Mouse (Mus musculus) left cerebral cortex, adult 2 months (tissue): ENCODE measurements around the gene Slc25a39. TPM values are rescaled to one million over a fixed set of nuclear protein-coding genes. Genes with fewer than 3 reads are reported as not detected.
A peak's percentile ranks its signal among the peaks of the same experiment; 100 is the strongest.
"Not testable (repeated sequence)": the region's sequence is repeated elsewhere in the genome, so short reads cannot be mapped to it uniquely, and the experiment has no call there.

Experiments used
- DNase-seq, 2 experiments: peaks; one replicate each; pipeline ENCODE4 v3.0.0; 2021 to 2022; ENCODE audit warnings: low spot score in 2 of 2, mixed read lengths in 1 of 2; ENCODE audit errors: extremely low spot score in 1 of 2
- H3K27ac ChIP-seq: fragments of 200-600 bp; 2 replicates; pipeline ENCODE4 v1.8.1; 2022
- H3K4me3 ChIP-seq: fragments of 200-600 bp; 2 replicates; pipeline ENCODE4 v1.8.1; 2022
- CTCF ChIP-seq: fragments of 200-600 bp; IDR thresholded peaks from 2 replicates; pipeline ENCODE4 v1.8.1; 2022; ENCODE audit warnings: antibody characterized with exemption, mild to moderate bottlenecking, moderate library complexity
- intact Hi-C: fragments of 180-260 bp; cut with DNase I; formaldehyde crosslinking; loops from one replicate; pipeline ENCODE4 v1.15.1; 2025
- total RNA-seq, 2 experiments: library from RNA; stranded (reverse); gene quantifications; 2 replicates each; pipeline ENCODE4 v1.2.3; 2021

Slc25a39 gene
- total RNA-seq, 2 experiments from 2014 or later: 65.7 to 68.6 TPM

DNA sequence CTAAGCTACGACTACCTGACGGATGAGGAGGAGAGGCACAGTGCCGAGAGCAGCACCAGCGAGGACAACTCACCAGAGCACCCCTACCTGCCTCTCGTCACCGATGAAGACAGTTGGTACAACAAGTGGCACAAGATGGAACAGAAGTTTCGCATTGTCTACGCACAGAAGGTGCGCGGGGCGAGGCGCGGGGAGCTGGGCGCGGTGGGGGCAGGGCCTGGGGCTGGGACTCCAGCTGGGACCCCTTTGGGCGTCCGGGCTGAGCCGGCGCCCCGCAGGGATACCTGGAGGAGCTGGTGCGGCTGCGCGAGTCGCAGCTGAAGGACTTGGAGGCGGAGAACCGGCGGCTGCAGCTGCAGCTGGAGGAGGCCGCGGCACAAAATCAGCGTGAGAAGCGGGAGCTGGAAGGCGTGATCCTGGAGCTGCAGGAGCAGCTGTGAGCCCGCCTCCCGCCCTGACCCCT, 8.1 kb downstream of the Slc25a39 start:
- intact Hi-C loops: no loop called here
- DNase-seq: peak in 1 of 2 experiments; percentile 48
- TF ChIP-seq CTCF: no peak
- Histone ChIP-seq H3K4me3 (no peak overlapping the region), H3K27ac (no peak overlapping the region)

DNA sequence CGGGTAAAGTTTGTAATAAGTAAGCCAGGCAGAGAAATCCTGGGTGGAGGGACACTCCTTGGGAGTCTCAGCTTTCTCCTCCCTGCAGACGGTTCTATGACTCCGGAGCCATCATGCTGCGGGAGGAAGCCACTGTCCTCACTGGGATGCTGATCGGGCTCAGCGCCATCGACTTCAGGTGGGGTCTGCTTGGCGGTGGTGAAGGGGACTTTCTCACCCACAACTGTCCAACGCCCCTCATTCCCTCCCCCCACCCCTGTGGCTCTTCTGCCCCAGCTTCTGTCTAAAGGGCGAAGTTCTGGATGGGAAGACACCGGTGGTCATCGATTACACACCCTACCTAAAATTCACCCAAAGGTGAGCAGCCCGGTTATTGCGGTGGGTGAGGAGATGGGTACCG, 8.6 kb downstream of the Slc25a39 start:
- no peak overlapping the region; the same call in 1 of the 2 replicates for H3K27ac ChIP-seq
- no peak for DNase-seq
- no peak overlapping the region for H3K4me3 ChIP-seq
- intact Hi-C loops: no loop called here
- TF ChIP-seq CTCF: no peak

DNA sequence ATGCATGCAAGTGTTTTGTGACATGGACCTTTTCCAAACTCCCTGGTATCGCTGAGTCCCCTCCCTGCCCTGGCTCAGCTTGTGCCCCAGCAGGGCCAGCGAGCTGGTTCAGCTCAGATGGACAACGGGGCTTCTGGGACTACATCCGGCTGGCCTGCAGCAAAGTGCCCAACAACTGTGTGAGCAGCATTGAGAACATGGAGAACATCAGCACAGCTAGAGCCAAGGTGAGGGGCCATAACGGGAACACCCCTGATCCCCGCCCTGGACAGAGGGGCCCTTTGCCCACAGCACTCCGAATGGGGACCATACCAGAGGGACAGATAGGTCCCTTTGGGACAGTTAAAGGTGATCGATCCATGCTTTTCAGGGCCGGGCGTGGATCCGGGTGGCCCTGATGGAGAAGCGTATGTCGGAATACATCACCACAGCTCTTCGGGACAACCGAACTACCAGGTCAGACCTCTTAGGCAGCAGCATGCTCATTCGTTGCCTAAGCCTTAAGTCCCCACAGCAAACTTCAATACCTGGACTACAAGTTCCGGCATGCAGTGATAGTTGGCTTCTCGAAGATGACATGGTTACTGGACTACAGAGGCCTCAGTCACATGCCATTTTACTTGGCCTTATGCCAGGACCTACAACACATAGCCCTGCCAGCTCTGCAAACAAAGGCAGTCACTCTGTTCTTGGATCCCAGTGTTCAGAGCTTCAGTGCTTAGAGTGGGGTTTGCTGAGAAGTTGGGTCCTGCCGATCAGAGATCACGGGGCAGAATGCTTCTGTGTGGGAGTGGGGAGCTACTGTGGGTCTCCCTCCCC, 9.5 kb downstream of the Slc25a39 start:
- DNase-seq: peak in 1 of 2 experiments; percentile 28
- TF ChIP-seq CTCF: no peak
- Histone ChIP-seq H3K4me3 (no peak overlapping the region), H3K27ac (peak overlapping the region; percentile 12; the same call in 1 of the 2 replicates)
- intact Hi-C loops: no loop called here

GRCm38 (mm10) chr11:102396671-102397141, 11.0 kb downstream of the Slc25a39 start:
- H3K4me3 ChIP-seq: peak overlapping the region; percentile 88
- TF ChIP-seq CTCF: no peak
- H3K27ac ChIP-seq: peak overlapping the region; percentile 98
- DNase-seq: peak; percentile 33 to 74
- intact Hi-C loops: no loop called here

- no peak for TF ChIP-seq CTCF
- peak overlapping the region; percentile 98 for H3K27ac ChIP-seq
- intact Hi-C loops: no loop called here
- H3K4me3 ChIP-seq: peak overlapping the region; percentile 88
- no peak for DNase-seq
These were observed 11.5 kb downstream of the Slc25a39 start for GRCm38 (mm10) chr11:102396263-102396662.

- intact Hi-C loops: no loop called here
- Histone ChIP-seq H3K4me3 (peak overlapping the region; percentile 88), H3K27ac (peak overlapping the region; percentile 98)
- DNase-seq: peak in 1 of 2 experiments; percentile 23
- TF ChIP-seq CTCF: no peak
These were observed 12.5 kb downstream of the Slc25a39 start for GRCm38 (mm10) chr11:102395250-102395649.

DNA sequence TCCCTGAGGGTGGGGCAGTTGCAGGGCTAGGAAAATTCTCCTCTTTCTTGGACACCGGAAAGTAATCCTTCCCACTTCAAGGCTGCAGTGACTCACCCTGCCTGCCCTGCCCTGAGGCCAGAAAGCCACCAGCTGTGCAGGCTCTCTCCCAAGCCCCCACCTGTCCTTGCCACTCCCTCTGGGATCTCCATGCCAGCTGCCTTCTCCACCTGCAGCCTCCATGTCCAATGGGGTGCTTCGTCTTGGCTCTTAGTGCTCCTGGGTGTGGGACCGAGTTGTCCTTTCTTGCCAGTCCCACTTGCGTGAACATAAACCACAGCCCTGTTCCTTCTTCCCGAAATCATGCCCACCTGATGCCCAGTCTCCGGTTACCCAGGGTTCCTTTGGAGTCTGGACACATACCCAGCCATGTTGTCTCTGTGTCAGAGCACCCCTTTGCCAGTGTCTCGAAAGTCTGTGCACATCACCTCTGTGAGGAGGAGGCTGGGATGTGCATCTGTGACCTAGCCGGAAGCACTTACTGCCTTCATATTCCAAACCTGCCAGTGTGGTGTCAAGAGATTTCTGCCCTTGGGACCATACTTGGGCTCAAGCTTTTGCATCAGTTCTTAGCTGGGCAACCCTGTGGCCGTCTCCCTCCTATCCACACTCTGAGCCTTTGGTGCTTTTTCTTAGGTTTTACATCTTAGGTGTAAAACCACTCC, 13.2 kb downstream of the Slc25a39 start:
- DNase-seq: peak in 1 of 2 experiments; percentile 16
- no peak for TF ChIP-seq CTCF
- Histone ChIP-seq H3K4me3 (peak overlapping the region; percentile 88), H3K27ac (peak overlapping the region; percentile 98)
- intact Hi-C loops: no loop called here

GRCm38 (mm10) chr11:102393719-102394420, 13.9 kb downstream of the Slc25a39 start:
- intact Hi-C loops: loop anchor here (1.0 to 2.0 kb wide), 3 partner anchors 15 to 74 kb away; no protein-coding TSS in a partner anchor
- peak overlapping the region; percentile 98 for H3K27ac ChIP-seq
- peak overlapping the region; percentile 88 for H3K4me3 ChIP-seq
- TF ChIP-seq CTCF: no peak
- DNase-seq: peak in 1 of 2 experiments; percentile 51

DNA sequence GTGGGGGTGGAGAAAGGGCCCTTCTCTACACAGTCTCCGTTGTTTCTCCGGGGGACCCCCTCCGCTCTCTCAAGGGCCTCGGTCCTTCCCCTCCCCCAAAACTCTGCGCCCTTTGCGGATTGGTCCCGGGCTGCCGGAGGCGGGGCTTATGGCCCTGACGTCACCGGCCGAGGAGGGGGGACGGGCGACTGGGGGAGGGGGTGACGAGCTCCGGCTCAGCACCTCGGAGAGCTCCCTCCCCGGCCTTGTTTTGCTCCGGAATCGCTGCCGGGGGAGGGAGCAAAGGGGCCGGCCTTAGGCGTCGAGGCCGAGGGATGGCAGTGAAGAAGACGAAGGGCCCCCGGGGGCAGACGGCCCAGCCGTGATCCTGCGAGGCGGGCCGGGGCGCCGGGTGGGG, 14.5 kb downstream of the Slc25a39 start, which contains the start of gene Rundc3a:
Gene Rundc3a (plus strand): TSS at position 166 of the 397 bp plus-strand sequence.
- H3K27ac ChIP-seq: peak within 1 kb of the TSS; percentile 98
- intact Hi-C loops: loop anchor here (1.0 to 2.0 kb wide), 3 partner anchors 16 to 73 kb away; no protein-coding TSS in a partner anchor
- DNase-seq: peak; percentile 96 to 97

GRCm38 (mm10) chr11:102392441-102393237, 15.1 kb downstream of the Slc25a39 start:
- no peak for TF ChIP-seq CTCF
- Histone ChIP-seq H3K4me3 (peak overlapping the region; percentile 88), H3K27ac (peak overlapping the region; percentile 90)
- intact Hi-C loops: loop anchor here (1.0 to 2.0 kb wide), 3 partner anchors 16 to 72 kb away; no protein-coding TSS in a partner anchor
- no peak for DNase-seq

More for the DNA sequence above, 14.5 kb downstream of the Slc25a39 start, which contains the start of gene Rundc3a:
- peak within 1 kb of the TSS; percentile 88 for H3K4me3 ChIP-seq
- no peak for TF ChIP-seq CTCF

GRCm38 (mm10) chr11:102389436-102389835, 18.3 kb downstream of the Slc25a39 start:
- intact Hi-C loops, H3K4me3 ChIP-seq, DNase-seq: not testable (repeated sequence)

More at GRCm38 (mm10) chr11:102389436-102389835, 18.3 kb downstream of the Slc25a39 start:
- H3K27ac ChIP-seq: not testable (repeated sequence)
